Mouse (Mus musculus) bone marrow macrophage, adult 2 months (primary cell): ENCODE data around the gene Clgn.

Experiments
- CTCF ChIP-seq: IDR thresholded peaks from 2 replicates; pipeline ENCODE4 v1.5.1; 2012; ENCODE audit warnings: low read depth, mild to moderate bottlenecking, low read length, moderate library complexity
- POLR2A ChIP-seq: IDR thresholded peaks from 2 replicates; pipeline ENCODE4 v1.6.1; 2012; ENCODE audit warnings: mild to moderate bottlenecking, low read depth, low read length, borderline replicate concordance

DNA sequence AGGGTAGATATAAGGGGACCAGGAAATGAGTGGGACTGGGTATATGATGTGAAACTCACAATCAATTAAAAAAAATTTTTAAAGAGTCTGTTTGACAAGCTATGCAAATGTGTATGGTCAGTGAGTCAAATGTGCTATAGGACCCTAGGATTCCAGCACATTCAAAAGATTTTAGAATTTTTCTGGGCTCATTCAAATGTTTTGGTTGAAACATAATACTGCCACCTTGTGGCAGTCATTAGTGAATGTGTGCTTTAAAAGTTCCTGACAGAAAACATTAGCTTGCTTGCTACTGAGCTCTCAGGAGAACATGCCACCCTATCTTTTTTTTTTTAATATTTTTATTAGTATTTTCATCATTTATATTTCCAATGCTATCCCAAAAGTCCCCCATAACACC, 47.0 kb upstream of the Clgn start:
- TF ChIP-seq CTCF (no peak), POLR2A (no peak)
